ENCODE assay signal across 25 mouse cellular contexts in the genomic region with DNA sequence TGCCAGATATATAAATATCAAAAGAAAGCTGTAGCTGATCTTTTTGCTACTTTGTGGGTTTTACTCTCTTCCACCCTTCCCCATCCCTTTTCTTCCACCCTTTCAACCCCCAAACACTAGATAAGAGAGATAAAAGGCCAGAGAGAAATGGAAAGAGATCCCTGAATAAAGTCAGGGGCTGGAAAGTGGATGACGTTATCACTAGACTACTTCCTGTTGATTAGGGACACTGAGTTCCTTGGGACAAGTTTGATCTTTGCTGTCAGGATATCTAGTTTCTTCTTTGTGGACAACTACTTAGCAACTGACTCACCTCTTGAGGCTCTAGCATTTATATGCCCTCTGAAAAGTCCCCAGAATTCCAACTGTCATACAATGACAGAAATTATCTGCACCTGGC.
"Had no signal": no experiment of that assay in that cellular context is flagged by ENCODE, and none has a peak within 500 bp of the region (broad histone marks: within the 10 kb centered on the region; RNA-seq: fewer than 3 reads in every experiment).

No protein-coding gene starts in this region.

- H3K4me1 ChIP-seq: hindbrain, embryonic 10.5 days; hindbrain, embryonic 12.5 days; intestine, embryonic 15.5 days; limb, embryonic 13.5 days; limb, embryonic 15.5 days had no signal

- H3K36me3 ChIP-seq: intestine, embryonic 15.5 days had no signal

- H3K9ac ChIP-seq: heart, embryonic 13.5 days; heart, embryonic 15.5 days; hindbrain, embryonic 12.5 days; hindbrain, embryonic 14.5 days; intestine, embryonic 15.5 days; limb, embryonic 13.5 days; limb, embryonic 15.5 days had no signal

- H3K27me3 ChIP-seq: heart, embryonic 13.5 days; heart, embryonic 15.5 days; hindbrain, embryonic 12.5 days; intestine, embryonic 15.5 days; limb, embryonic 13.5 days; limb, embryonic 15.5 days had no signal

- H3K27ac ChIP-seq: gastrocnemius, adult 2 months; heart, embryonic 13.5 days; heart, embryonic 15.5 days; hindbrain, embryonic 10.5 days; hindbrain, embryonic 12.5 days; hindbrain, embryonic 14.5 days; intestine, embryonic 15.5 days; limb, embryonic 13.5 days; limb, embryonic 15.5 days had no signal

- H3K4me2 ChIP-seq: heart, embryonic 11.5 days; heart, embryonic 13.5 days; heart, embryonic 15.5 days; hindbrain, embryonic 12.5 days; hindbrain, embryonic 14.5 days; intestine, embryonic 15.5 days; limb, embryonic 13.5 days; limb, embryonic 15.5 days; liver, embryonic 11.5 days had no signal

- H3K4me3 ChIP-seq: gastrocnemius, adult 2 months; heart, embryonic 13.5 days; heart, embryonic 15.5 days; hindbrain, embryonic 10.5 days; hindbrain, embryonic 12.5 days; intestine, embryonic 15.5 days; limb, embryonic 13.5 days; limb, embryonic 15.5 days had no signal

- ATAC-seq: hindbrain, embryonic 16.5 days; inflammation-experienced regulatory T-cells, adult 6 months; intestine, embryonic 15.5 days; intestine, postnatal 0 days had no signal

- H3K9me3 ChIP-seq: heart, embryonic 13.5 days; heart, embryonic 15.5 days; hindbrain, embryonic 10.5 days; hindbrain, embryonic 12.5 days; intestine, embryonic 15.5 days; limb, embryonic 13.5 days; limb, embryonic 15.5 days had no signal

- DNase-seq: gastrocnemius, adult 2 months; gastrocnemius, postnatal 10 days; gastrocnemius, postnatal 25 days; heart, adult 18-20 months; heart, postnatal 4 days; kidney, adult 18-20 months; kidney, adult 8-10 months; kidney, postnatal 10 days; kidney, postnatal 25 days; layer of hippocampus, adult 9-11 months; layer of hippocampus, postnatal 36 days; left cerebral cortex, postnatal 4 days had no signal
